Mouse (Mus musculus) embryo, embryonic 10.5 days (tissue): ENCODE measurements around the gene Sema4b.
A peak's percentile ranks its signal among the peaks of the same experiment; 100 is the strongest.

Experiments
- DNase-seq: peaks from one replicate; pipeline ENCODE4 v3.0.0-alpha.2; 2015; ENCODE audit warnings: low spot score

Gene Sema4b

DNA sequence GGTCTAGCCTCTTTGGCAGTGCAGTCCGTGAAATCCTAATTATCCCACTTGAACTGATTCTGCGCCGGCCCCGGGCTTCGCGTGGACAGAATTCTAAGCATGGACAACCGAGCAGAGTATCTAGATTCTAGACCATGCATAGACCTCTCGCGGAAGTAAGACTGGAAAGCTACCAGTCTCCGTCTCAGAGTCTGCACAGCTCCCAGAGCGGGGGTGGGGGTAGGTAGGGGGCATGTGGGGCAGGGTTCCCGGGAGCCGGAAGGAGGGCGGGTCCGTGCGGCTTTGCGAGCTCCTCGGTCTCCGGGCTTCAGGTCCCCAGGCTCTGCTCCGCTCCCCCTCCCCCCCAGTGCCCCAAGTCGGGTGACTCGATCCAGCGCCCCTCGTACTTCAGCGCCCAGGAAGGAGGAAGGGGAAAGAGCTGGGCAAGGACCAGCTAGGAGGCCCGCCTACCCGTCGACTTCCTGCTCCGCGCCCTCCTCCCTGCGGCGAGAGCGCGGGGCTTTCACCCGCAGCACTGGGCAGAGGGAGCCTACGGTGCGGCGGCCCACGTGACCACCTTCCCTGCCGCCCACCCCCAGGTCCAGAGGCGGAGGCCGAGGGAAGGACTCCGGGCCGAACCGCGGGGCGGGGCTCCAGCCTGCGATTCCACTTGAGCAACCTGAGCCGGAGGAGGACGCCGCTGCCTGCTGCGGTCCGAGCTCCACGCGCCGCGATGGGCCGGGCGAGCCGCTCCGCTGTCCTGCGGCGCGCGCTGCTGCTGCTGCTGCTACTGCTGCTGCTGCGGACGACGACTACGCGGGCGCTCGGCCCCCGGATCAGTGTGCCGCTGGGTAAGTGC lies 11.5 kb downstream of the Sema4b start:
- peak; percentile 91 for DNase-seq

DNA sequence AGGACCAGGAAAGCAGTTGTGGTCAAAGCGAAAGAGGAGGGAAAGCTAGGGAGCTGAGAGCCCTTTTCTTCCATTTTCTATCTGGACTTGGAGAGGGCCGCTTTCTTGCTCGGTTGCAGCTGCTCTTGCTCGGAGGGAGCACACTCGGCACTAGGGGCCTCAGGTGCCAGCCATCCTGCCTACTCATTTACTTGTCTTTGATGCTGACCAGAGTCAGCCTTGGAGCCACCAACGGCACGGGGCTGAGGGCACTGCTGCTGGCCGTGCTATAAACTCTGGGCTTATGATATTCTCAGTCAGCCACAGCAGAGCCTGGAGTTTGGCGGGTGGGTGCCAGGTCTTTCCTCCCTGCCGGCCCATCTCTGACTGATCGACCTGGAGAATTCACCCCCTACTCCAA lies 12.2 kb downstream of the Sema4b start:
- peak; percentile 43 for DNase-seq

DNA sequence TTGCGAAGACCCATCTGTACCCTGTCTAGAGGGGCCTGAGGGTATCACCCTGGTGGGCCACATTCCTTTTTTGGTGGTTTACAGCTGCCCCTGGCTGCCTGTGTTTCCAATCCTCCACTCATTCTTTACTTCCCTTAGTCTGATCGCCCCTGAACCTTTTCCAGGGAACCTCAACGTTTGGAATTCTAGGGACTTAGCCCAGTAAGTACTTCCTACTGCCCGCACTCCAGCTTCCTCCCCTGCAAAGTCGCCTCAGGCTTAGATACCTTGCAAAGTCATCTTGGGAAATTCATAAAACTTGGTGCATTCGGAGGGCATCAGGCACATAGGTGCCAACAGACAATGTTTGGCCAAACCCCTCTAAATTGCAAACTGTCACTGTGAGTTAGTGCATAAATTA lies 12.6 kb downstream of the Sema4b start:
- no peak for DNase-seq

DNA sequence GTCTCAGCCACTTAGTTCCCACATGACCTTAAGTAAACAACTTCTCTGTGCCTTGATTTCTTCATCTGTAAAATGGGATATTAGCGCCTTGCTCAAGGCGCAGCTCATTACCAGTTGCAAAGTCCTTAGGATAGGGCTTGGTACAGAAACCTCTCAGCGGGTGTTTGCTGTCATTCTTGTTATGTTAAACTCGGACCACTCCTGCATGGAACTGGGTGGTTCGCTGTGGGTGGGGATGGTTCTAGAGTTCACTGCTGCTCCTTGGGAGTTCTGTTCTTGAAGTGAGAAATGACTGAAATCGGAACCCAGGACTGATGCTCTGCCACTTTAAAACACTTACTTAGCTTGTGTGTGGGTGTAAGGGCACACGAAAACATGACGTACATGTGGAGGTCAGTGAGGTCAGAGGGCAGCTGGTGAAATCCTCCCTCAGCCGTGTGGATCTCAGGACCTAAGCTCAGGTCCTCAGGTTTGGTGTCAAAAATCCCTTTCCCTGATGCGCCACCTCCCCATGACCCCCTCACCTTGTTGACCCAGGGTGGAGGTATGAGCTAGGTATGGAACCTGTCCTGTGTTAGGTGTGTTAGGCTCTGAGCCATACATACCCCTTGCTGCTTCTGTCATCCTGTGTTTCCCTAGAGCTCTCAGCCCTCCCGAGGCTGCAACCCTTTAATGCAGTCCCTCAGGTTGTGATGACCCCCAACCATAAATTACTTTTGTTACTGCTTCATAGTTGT lies 13.4 kb downstream of the Sema4b start:
- DNase-seq = no peak

DNA sequence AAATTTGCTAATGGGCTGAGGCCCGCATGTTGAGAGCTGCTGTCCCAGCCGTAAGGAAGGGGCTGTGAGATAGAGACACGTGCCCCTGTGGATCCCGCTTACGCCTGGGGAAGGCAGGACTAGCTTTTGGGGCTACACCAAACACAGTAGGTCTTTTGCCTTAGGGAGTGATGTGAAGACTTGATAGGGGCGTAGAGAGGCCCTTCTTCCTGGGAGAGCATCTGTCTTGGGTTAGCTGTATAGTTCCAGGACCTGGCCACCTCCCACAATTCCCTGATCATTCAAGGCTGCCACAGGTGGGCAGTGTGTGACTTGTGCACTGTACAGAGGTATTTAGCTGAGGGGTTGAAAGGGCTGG lies 13.9 kb downstream of the Sema4b start:
- DNase-seq = no peak

DNA sequence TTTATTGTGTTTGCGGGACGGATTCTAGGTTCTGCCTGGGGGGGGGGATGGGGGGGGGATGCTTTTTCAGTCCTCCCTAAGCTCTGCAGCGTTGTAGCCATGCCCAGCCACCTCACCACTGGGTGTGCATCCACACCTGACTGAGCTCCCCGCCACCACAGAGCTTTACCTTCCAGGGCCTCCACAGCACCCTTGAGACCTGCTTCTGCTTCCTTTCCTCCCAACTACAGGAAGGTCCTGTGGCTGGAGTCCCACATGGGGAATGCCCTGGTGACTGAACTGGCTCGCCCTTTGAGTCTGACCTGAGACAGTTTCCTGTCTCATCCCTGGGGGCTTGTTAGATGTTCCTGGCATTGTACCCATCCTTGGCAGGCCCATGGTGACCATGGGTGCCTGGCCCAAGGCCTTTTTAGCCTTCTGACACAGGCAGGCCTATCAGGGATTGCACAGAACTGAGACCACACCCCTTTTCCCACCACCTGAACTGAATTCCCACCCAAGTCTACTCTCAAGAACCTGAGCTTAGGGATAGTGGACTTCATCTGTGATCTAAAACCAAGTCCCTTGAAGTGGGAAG lies 14.4 kb downstream of the Sema4b start:
- DNase-seq = no peak

DNA sequence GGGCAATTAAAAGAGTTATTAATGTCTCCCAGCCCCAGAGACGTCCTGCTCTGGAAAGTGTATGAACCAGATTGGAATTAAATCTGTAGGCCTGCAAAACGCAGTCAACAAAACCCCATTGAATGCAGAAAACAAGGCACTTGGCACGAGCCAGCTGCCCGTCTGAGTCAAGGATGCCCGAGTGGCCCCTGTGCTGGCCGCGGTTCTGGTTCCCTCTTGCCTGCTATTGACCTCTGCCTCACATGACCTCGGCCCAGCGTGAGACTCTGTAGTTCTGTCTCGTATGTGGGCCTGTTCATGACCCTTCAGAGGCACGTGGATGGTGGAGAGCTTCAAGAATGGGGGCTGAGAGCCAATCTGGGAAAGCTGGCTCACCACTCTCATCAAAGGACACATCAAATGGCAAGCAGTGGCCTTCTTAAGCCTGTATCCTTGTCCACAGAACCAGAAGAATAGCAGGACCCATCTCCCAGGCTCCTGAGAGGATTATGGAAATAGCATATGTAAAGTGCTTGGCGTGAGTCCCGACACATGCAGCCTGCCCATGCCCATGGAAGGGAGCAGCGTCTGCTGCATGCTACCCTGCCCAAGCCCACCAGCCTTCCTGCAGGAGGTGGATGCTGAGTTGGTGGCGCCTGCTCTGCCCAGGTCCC lies 15.4 kb downstream of the Sema4b start:
- no peak for DNase-seq

DNA sequence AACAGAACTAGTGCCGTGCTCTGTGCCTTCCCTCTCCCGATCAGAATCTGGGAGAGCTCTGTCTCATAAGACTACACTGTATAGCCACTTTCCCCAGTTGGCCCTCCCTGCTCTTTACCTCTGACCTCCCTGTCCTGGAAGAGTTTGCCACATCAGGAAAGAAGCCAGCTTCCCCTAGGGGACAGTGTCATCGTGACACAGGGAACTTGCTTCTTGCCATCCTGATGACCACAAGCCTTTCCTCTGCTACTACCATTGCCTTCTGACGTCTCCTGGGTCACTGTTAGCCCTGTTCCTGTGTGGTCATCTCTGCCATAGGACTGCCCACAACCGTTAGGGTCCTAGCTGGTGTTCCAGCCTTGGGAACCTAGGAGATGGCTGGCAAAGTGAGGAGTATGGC lies 16.3 kb downstream of the Sema4b start:
- no peak for DNase-seq

DNA sequence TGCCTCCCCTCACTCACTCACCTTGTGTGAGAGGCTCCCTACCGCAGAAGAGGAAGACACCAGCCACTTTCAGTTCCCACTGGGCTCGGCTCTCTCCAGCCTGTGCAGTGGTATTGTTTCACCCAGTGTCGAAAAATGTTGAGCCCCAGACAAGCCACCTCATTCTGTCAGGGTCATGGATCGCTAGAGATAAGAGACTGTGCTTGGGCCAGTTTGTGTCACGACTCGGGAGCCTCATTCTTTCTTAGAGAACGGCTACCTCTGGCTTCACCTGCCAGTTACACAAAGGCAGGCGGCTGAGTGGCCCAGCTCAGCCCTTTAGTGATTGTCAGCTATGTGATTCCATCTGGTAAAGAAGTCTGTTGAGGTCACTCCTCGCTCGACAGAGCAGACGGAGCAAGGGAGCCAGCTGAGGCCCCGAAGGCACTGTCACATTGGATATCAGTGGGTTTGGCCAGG lies 17.0 kb downstream of the Sema4b start:
- DNase-seq = no peak

DNA sequence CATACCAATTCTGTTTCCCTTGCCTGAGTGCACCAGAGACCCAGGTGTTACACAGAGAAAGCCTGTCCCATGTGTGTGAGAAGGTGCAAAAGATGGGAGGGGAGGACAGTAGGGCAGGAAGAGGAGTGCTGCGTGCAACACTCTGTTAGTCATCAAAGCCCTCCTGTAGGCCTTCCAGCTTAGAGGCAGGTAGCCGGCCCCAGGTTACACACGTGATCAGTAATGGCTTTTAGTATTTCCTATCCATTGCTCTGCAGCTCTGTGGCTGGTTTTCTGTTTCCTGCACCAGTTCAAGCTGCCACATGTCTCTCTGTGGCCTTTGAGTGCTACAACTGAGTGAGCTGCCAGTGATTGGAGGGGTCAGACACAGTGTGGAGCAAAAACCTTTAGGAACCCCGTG lies 17.7 kb downstream of the Sema4b start:
- no peak for DNase-seq

DNA sequence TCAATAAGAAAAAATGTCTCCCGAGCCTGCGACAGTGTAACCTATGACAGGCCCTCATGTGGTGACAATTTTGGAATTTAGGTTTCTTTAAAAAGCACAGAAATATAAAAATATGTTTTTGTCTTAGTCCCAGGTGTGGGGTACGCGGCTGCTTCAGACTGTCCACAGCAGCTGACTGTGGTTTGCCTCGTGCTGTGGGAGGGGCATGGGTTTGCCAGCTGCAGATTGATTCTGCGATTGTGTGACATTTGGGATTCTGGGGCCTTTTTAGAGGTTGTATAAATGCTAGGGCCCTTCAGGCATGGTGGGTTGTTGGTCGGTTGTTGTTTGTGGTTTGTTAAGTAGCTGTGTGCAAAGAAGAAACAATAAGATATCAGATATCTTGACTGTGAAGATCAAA lies 18.3 kb downstream of the Sema4b start:
- no peak for DNase-seq

DNA sequence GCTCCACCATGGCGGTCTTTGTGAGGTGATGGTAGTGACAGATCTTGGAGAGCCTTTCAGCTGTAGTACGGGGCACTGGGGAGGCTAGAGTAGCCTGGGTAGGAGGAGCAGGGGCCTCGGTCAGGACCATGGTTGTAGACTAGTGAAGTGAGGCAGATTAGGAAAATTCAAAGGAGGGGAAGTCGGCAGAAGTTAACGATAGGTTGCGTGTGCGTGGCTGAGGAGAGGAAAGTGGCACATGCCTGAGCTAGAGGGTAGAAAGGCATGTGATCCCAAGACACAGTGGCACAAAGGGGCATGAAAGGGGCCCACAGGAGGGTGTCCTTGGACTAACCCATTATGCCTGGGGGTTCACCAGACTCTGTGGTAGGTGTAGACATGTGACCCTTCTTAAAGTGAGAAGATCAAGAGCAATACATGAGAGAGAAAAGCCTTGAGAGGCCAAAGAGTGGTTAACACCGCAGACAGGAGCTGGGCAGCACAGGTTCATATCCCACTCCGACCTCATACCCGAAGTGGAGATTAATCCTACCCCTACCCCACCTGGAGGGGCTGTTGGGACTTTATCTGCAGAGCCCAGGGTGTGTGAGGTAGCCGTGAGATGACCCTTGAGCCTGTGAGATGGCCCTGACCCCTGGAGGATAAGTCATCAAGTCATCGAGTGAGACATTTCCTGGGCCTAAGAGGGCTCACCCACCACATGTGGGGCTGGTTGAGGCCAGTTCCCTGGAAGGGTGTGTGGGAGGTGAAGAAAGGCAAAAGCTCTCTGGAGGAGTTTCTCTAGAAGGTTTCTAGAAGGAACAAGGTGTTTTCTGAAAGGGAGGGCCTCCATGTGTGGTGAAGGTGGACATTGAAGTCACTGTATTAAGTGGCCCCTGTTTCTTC lies 19.3 kb downstream of the Sema4b start:
- no peak for DNase-seq

DNA sequence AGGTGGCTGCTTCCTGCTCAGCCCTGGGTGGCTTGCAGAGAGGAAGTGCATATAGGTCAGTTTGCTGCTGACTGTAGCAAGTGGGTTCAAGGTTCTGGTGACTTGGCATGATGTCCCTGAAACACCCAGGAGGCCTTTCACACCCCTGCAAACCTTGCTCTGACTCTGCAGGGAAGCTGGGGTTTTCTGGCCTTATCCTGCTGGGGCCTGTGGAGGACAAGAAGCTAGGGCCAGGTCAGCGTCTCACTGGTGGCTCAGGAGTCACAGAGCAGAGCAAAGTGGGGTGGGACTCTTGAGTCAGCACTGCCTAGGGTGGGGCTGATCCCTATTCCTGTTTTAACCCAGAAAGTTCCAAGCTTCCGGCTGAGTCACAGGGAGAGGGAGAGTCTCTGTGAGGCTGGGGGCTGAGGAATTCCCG lies 20.7 kb downstream of the Sema4b start:
- no peak for DNase-seq

DNA sequence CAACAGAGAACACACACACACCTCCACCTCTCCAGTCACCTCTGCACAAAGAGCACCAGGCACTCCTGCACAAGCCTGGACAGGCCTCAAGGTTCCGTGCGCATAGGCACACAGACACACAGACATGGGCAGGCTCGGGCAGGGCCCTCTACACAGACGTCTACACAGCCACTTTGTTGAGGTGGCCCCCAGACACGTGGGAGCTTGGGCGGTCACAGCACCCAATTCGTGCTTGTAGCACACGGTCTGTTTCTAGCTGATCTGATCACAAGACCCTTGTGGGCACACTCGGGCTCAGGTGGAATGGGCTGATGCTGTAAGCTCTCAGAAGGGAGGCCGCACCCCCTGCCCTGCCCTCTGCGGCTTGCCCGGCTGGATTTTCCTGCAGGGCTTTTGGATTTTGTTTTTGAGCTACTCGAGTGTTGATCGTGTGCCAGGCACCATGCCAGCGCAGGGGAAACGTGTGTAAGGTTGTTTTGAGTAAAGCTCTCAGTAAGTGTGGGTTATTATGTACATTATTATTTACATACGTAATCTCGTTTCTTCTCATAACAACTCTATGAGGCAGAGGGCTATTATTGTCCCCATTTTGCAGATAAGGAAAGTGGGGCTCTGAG lies 21.5 kb downstream of the Sema4b start:
- no peak for DNase-seq

DNA sequence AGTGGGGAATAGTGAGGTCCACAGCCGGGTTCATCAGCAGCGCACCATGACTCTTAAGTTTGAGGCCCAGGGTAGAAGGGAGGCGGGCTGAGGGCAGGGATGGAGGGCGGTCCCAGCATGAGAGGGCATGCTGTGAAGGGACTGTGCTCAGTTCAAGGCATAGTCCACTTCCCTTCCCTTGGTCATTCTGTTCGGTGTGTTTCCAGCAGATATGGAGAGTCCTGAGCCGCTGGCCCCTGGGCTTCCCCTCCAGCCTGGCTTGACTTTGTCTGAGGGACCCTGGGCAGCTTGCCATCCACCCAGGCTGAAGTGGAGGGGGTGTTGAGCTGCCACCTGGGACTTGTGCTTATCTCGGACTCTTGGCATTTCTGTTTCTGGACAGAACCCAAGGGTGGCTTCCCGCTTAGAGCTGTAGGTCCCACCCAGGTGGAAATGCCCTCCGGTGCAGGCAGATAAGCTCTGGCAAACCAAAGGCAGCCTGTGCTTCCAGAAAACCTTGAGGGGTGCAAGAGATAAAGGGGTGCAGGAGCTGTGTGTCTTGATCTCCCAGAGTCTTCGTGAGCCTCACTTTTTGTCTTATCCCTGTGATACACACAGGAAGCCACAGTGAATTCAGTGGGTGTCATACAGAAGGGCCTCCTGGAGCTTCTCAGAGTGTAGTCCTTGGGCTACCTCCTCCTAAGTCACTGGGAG lies 22.2 kb downstream of the Sema4b start:
- no peak for DNase-seq

DNA sequence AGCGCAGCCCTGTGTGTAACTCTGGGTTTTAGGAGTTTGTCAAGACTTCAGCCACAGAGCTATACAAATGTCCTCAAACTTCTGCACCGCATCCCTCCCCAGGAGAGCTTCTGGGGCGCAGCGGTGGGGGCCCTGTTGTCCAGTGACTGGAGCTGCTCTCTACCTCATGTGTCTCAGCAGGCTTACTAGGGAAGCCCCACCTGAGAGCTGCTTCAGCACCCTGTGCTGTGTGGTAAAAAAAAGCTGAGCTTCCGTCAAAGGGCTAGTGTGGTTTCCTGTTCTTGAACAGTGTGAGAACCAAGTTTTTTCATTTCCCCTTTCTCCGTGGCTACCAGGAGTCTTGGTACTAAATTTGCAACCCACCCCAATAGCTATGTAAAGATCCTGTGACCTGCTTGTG lies 23.0 kb downstream of the Sema4b start:
- DNase-seq = no peak

DNA sequence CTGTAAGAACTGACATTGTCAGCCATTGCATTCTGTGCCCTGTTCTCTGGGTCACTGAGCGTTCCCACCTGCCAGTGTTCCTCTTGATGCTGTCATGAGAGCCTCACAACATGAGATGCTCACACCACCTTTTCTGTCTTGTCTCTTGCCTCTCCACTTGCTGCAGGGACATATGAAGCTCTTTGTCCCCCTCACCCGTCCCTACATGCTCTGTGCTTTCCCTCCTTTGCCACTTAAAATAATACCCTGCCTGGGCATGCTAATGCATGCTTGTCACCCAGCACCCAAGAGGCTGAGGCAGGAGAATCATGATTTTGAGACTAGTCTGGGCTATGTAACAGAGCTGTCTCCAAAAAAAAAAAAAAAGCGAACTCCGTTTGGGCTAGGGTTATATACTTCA lies 24.3 kb downstream of the Sema4b start:
- no peak for DNase-seq

DNA sequence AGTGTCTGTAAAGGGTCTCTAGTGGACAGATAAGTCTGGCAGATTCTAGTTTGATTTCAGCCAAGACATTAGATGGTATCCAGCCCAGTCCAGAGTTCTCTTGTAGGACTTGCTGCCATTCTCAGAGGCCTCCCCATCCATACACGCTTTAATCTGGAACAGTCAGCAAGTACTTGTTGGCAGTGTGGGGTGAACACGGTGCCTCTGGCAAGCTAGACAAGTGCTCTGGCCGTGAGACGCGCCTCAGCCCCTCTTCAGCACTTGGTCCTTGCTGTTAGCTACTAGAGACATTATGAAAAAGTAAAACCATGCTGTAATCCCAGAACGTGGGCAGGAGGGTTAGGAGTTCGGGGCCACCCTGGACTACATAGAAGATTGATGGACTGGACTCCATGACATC lies 27.0 kb downstream of the Sema4b start:
- DNase-seq = no peak

DNA sequence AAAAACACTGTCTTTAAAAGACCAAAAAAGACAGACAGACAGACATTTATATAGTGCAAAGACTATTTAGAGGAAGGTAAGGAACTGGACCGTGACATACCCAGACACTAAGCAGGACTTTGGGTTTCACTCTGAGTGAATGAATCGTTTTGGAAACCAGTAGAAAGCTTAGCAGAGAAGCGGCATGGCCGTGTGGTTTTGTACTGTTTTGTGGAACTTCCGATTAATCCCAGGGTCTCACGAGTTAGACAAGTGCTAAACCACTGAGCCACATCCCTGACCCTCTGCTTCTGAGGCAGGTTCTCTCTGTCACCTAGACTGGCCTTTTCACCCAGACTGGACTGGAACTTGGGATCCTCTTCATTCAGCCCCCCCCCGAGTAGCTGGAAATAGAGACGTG lies 27.8 kb downstream of the Sema4b start:
- no peak for DNase-seq

DNA sequence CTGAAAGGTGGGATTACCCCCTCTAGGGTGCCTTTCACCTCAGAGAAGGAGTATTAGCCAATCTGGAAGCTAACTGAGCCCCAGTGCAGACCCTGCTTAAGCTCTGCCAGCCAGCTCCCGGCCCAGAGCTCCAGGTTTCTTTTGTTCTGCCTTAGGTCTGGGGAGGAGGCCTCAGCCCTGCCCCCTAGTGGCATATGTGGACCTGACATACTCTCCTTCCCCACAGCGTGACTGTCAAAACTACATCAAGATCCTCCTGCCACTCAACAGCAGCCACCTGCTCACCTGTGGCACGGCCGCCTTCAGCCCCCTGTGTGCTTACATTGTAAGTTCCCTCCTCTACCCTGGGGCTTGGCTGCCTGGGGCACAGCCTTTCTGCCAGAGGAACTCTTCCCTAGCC lies 28.8 kb downstream of the Sema4b start:
- peak; percentile 87 for DNase-seq

DNA sequence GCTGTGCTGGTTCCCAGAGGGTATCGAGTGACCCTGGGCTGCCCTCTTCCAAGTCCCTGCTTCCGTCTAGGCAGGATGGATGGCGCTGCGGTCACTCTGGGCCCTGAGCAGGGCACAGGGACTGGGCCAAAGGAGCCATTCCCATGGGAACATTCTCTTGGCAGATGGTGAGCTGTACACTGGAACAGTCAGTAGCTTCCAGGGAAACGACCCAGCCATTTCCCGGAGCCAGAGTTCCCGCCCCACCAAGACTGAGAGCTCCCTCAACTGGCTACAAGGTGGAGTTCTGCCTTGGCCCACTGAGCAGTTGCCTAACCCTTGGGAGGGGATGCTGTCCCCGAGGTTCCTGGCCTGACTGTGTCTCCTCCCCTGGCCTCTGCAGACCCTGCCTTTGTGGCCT lies 29.9 kb downstream of the Sema4b start:
- DNase-seq = no peak
